Mouse (Mus musculus) c-Kit-positive CD71-positive TER-119-negative erythroid progenitor cells, embryonic 14.5 days (primary cell): Measurements from ENCODE around the gene Spi1.

Experiments used
- DNase-seq: peaks from one replicate; pipeline ENCODE4 v3.0.0-alpha.2; 2013; ENCODE audit warnings: low read depth

The Spi1 gene

DNA sequence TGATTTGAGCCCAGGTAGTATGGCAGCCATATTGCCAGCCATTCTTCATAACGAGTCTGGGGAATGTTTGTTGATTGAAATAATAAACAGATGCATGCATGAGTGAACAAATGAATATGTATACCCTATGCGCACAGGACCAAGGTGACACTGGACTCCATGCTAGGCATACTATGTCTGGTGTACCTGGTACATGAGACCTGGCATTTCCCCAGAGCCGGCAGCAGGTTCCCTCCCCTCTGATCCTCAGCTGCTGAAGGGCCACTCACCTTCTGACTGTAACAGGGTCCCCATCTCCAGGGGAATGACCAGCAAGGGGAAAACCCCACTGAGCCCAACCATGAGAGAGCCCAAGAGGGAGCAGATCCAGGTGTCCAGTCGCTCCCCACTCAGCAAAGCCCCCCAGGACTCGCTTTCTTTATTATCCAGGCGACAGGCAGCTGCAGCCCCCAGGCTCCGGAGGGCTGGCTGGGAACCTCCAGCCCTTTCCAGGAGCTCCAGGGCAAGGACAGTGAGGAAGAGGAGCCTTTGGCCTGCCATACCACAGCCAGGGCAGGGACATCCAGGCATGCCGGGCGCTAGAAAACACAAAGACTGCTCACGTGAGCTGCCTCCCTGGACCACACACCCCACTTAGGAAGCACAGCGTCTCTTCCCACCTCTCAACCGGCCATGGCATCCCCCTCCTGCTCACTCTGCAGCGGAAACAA lies 13.9 kb upstream of the Spi1 start:
- DNase-seq = no peak

DNA sequence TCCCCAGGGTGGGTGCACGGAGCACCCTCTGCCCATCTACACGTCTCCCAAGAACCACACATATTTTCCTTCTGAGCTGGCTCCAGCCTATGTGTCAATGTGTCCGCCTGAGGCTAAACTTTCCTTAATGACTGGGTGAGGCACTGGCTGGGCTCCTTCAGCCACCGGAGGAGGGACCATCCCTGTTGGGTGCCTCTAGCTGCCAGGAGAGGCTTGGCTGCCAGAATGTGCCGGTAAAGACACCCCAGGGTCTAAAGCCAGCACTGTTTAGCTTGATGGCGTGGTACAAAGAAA lies 13.4 kb upstream of the Spi1 start:
- DNase-seq = no peak

DNA sequence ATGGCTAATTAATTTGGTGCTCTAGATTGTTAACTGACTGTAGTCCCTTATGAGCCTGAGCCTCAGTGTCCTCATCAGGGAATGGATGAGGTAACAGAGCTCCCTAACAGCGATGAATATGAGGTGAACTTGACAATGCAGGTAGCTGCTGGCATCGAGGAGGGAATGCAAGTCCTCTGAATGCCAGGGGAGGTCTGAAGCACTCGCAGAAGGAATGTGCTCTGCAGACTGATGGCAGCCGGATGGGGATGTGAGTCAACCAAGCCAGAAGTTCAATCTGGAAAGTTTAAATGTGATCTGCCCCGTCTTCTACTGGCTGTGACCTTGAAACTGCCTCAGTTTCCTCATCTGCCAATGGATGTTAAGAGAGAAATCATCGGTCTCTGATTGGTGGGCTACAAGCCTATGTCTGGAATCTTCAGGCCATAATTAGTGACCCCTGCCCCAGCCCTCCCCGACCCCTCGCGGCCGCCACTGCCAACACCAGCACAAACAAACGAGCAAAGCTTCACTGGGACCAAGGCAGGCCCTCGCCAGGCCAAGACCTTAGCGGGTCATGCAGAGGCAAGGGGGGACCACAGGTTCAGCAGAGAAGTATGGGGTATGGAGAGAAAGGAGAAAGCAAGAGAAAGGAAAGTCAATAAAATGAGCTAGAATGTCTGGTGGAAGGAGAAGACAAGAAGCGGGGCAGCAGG lies 12.7 kb upstream of the Spi1 start:
- DNase-seq = no peak

DNA sequence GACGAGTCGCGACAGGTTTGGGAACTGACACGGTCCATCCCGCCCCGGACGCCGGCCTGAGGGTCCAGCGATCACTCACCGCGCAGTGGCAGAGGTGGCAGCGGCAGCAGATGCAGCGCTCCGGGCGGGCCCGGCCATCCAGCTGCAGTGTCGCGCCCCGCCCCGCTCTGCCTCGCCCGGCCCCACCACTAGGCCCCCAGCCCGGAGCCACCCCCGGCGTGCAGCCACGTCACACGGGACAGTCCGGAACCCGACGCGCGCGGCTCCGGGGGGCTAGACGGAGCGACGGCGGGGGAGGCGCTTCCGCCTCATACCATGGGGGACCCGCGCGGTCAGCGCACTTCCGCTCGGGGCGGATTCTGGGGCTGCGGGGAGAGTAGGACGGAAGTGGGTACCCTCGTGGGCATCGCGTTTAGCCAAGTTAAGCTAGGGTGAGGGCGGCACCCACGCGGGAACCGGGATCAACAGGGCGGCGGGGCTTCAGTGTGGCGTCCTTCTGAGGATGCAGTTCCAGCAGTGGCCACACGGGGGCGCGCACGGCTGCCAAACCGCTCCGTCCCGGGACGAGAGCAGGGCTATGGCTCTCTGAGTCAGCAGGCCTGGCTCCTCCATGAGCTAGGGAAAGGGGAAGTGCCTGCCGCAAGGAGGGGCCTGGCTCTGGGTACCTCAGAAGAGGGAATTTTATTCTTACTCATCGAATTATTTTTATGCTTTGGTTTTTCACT lies 12.0 kb upstream of the Spi1 start, which contains the start of gene Slc39a13:
Gene Slc39a13, minus strand, starts transcription at position 342 of the 725 bp plus-strand sequence.
- peak; percentile 88 for DNase-seq

DNA sequence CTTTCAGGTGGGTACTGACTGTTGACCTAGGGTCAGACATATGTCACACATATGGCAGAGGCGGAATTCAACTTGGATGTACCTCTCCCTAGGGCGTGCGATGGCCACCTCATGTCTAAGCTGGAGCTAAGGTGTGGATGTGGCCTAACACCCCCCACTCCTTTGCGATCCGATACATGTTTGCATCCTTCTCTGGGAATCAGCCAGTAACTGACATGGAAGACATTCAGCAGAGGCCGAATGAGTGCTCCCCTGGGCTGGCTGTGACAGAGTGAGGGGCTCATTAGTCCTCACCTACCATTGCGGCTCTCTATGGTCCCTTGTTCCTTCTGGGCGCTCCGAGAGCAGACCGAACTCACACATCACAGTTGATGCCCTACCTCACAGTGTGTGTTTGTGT lies 11.1 kb upstream of the Spi1 start:
- no peak for DNase-seq

DNA sequence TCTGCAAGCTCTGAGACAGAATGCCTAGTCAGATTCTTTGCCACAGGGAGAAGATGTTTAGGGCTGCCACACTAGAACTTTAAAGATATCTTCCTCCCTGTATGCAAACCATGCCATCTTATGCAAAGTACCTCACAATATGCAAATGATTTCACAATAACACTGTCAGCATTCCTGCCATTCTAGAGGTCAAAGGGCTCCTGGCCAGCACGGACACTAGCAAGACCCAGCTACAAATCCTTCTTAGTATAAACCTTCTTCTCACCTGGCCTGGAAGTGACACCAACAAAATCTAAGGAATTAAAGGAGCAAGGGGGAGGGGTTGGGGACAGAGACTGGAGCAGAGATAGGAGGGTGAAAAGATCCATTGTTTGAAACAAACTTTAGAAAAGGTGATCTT lies 10.1 kb upstream of the Spi1 start:
- no peak for DNase-seq

DNA sequence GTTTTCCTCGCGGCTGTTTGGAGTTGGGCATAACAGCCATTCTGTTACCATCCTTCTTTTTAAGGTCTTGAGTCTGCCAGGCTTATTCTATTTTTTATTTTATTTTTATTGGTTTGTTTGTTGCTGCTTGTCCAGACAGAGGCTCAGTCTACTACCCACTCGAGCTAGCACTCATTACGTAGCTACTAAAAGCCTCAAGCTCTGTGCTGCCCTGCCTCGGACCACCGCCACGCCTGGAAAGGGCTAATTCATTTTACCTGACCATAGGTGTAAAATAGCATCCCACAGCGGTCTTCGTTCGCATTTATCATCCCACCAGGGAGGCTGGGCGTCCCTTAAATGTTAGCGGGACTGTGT lies 4.3 kb upstream of the Spi1 start:
- DNase-seq = no peak

DNA sequence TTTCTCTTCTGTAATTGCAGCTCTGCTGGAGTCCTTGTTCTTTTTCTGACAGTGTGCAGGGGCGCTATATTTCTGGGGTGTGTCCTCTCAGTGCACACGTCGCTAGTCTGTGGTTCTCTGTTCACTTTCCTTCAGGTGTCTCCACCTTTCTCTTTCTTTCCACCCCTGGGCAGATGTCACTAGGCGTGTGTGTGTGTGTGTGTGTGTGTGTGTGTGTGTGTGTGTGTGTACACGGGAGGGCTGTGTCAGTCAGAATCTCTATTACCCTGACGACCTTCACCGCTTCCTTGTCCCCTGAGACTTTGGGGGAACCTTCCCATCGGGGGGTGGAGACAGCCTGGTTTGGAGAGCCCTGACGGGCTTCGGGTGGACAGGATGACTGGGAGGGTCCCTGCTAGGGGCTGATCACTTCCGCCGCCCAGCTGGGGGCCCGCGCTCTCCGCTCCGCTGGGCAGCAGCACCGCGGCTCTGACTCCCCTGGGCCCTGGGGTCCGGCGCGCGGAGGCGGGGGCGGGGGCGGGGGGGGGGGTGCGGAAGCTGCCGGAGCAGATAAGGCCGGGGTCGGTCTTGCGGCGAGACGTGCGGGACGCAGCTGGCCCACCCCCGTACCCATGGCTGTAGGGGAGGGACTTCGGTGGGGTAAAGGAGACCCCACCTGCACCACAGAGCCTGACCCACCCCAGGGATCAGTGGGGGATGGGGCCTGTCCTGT lies 3.7 kb upstream of the Spi1 start:
- no peak for DNase-seq

DNA sequence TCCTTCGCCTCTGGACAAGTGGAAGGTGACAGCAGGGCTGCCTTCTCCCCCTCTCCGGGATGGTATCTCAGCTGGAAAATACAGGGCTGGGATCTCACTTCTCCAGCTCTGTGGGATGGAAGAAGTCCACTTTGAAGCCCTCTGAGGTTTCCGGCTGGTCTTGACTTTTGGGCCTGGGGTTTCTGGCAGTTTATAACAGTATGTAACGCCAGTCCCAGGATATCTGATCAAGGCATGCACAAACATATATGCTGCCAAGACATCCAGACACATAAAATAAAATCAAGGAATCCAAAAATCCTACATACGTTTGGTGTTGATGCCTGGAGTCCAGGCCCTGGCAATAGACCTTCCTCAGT lies 3.2 kb upstream of the Spi1 start:
- DNase-seq = no peak

DNA sequence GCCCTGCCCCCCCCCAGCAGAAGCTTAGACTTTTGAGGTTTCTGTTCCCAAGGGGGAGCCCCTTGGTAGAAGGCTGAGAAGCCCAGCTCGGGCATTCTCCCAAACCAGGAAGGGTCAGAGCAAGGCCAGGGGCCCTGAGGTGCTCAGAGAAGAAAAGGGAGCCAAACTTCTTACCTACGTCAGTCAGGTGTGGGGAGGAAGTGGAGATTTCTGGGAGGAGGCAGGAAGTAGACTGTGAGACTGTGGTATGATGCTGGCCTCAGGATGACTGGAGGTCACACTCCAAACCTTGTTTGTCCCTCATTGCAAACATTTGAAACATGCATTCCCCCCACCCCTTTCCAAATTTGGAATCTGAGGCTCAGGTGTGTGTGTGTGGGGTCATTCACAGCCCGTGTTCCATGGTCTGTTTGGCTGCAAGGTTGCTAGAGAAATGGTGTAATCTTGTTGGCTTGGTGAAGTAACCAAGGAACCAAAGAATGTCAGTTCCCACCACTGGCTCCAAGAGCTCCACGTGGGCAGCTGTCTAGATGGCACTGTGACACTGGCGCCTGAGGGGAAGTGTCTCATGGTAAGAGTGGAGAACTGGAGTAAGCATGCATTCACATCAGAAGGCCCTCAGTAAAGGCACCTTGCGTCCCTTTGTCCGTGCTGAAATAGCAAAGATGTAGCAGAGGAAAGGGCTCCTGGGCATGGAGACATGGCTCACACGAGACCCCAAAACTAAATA lies 1.2 kb upstream of the Spi1 start:
- no peak for DNase-seq

DNA sequence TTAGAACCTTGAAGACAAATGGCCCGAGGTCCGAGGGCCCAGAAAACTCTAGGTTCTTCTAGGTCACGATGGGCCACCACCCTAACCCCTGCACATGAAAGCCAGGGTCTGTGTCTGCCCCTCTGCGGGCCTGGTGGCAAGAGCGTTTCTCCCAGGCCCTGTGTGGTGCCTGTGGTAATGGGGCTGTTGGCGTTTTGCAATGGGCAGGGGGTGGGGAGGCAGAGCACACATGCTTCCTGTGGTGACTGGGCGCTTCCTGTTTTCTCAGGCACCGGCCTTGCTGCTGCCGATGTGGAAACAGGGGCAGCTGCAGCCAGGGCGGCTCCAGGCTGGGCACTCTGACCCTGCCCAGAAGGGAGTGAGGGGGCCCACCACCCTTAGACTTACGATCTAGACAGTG lies 654 bp downstream of the Spi1 start:
- no peak for DNase-seq

DNA sequence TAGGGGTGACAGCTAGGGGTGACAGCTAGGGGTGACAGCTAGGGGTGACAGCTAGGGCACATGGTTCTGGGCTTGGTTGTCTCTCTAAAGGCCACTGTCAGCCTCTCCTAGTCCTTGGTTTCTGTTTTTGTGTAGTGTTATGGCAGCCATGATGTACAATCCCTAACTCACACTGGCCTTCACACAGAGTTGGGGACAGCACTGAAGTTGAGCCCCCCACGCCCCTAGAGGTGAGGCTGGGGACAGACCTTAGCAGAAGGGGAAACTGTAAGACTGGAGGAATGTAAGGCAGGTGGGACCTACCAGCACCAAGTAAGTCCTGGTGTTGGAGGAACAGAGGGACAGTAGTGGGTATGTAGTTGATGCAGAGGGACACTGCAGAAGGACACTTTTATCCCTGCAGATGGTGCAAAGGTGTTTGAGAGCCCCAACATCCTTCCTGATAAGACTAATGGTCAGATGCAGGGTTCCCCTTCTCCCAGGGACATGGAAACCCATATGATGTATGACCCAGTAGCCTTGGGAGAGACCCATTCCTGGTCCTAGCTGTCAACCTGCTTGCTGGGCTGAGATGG lies 1.3 kb downstream of the Spi1 start:
- no peak for DNase-seq

DNA sequence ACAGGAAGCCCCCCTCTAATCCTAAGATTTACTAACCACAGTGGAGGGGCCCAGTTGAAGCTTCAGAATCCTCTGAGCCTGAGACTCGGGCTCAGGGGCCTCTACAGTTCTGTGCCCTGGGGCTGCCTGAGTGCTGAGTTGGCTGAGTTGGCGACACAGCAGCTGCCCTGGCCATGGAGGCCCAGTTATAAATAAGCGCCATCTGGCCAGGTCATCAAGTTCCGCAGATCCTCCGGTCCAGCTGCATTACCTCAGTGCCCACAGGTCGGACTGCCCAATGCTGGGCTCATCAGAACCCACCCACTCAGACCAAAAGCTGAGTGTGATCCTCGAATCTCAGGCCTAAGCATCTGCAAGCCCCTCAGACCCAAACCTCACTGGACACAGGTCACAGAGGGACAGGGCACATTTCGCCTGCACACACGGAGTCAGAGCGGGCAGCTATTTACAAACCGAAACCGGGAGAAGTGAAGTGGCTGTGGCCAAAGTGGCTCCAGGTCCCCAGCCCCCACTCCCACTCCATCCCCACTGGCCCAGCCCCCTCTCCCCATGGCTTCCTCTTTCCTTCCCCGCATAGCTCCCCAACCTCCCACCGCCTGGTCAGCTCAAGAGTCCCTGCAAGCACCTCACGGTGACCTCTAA lies 2.1 kb downstream of the Spi1 start:
- no peak for DNase-seq

DNA sequence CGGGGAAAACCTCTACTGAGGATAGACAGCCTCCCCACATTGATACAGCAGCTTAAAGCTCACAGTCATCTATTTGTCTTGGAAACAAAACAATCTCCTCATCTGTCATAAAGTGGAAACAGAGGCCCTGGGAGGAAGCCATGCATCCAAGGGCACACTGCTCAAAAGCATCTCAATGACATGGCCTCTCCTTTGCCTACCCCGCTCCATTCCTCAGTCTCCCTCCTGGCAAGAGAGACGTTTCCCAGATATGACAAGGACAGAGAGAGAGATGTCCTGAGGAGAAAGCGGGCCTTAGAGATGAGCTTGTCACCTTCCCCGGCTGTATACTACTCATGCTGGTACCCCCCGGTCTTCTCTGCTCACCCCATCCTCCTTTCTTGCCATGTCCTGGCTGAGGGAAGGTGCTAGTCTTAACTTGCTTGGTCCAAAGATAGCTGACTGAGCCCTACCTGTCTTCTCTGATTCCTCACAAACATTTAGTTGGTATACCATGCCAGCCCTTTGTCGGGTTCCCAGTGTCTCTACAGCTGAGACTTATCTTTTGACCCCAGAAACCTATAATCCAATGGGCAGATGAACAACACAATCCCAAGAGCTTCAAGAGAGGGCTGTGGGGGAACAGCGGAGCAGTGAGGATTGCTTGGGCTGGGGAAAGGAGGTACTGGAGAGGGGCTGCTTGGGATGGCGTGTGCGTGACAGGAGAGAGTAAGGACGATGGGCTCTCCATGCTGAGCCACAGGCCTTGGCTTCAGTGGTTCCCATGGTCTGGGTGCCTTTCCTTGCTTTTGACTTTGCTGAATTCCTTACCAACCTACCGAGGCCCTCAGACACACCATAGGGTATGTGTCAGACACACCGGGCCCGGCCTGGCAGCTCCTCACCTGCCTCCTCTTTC lies 3.6 kb downstream of the Spi1 start:
- no peak for DNase-seq

DNA sequence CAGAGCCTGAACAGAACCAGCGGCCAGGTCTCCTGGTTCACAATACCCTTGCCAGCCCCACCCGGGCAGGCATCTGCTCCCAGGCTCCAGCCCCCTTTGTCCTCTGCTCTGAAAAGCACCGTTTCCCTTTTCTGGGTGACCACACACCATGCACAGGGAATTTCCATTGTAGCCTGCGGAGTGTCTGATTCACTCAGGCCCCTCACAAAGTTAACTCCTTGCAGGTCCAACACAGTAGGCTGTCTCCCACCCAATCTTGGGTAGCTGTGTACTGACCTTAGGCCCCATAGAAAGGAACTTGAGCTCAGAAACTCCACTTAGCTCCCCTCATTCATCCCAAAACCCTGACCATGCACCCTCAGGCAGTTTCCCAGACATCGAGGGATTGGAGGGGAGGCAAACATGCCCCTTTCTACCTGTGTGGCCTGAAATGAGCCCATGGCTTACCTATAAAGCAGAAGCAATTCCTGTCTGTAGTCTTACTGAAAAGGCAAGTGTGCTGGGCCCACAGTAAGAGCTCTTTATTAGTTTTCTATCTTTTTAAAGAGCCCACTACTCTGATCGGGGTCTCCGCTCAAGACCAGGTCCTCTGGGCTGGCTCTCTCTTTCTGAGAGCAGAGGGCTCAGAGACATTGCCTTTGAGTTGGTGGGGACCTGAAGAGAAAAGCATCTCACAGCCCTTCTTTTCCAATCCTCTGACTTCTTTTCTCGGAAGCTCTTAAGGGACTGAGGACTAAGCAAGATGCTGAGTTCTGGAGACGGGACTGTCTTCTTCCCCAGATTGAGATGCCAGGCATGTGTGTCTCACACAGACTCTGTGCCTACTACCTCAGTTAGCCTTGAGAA lies 4.4 kb downstream of the Spi1 start:
- DNase-seq = no peak

DNA sequence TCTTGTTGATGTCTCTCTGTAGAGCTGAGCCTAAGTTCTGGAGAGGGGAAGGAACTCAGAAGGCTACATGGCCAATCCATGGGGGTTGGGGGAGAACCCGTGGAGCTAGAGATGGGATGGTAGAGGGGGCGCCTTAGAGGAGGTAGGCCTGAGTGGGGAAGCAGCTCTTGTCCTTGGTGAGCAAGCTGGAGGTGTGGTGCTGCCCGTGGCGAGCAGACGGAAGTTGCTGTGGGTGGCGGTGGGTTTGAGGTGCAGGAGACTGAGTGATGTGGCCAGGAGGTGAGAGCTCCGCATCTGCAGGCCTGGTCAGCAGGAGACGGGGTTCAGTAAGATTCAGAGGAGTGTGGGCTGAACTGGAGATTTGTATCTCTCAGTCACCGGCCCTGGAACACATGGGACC lies 5.3 kb downstream of the Spi1 start:
- no peak for DNase-seq

DNA sequence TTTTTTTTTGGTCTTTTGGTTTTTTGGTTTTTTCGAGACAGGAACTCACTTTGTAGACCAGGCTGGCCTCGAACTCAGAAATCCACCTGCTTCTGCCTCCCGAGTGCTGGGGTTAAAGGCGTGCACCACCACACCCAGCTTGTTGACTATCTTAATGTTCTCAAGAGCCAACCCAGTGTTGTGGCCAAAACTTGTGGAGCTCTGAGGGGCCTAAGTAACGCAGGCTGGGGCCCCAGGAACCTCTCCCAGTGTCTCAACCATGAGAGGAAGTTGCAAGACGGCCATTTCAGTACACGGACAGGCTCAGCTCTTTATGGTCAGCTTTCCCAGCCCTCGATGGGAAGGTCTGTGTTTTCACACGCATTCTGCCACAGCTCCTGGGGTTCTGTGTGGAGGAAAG lies 6.8 kb downstream of the Spi1 start:
- no peak for DNase-seq

DNA sequence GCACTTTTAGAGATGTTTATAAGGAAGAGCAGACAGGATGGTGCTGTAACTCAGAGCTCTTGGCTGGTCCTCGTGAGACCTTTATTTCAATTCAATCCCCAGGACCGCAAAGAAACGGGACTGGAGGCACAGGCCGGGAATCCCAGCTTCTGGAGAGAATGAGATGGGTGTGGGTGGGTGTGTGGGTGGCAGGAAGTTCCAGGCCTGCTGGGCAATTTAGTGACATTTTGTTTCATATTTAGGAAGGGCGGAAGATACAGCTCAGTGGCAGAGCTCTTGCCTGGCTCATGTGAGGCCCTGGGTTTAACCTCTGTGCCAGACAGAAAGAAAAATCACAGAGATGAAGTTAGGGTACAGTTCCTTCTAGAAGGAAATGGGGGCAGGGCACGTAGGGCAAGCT lies 8.0 kb downstream of the Spi1 start:
- no peak for DNase-seq

DNA sequence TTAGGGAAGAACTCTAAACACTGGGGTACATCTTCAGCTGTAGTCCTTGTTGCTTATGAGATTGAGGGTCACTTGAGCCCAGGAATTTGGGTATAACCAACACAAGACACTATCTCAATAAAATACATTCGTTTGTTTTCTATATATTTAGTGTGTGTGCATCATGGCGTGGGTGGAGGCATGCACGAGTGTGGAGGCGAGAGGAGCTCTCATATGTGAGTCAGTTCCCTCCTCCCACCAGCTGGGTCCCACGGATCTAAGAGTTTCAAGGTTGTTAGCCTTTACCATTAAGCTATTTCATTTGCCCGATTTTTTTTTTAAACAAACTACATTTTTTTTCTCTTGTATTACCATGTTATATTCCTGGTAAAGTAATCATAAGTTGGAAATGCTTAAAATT lies 8.6 kb downstream of the Spi1 start:
- DNase-seq = no peak
